Mouse (Mus musculus) cerebral cortex, adult 2 months (tissue): Measurements from ENCODE around the gene Mettl16.

Source experiments
- WGBS: fragments of 180-500 bp; shearing (Covaris S2); methylation state at CpG from one replicate; pipeline ENCODE4 v1.1.7; 2018; 5-methylcytosine and 5-hydroxymethylcytosine counted together

Gene Mettl16

DNA sequence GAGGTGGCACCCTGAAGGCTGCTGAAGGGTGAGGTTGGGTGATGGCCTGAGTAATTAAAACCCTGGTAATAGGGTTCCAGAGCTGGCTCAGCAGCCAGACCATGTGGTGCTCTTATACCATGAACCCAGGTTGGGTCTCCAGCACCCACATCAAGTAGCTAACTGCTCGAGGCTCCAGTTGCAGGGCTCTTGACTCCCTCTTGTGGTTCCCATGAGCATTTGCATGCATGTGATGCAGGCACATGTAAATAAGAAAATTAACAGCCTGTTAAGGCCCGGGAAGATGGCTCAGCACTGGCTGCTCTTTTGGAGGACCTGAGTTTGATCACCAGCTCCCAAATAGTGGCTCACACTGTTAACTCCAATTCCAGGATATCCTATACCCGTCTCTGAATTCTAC, 75.2 kb downstream of the Mettl16 start:
- WGBS = 58% methylated on average over 3 of the region's 3 CpGs

DNA sequence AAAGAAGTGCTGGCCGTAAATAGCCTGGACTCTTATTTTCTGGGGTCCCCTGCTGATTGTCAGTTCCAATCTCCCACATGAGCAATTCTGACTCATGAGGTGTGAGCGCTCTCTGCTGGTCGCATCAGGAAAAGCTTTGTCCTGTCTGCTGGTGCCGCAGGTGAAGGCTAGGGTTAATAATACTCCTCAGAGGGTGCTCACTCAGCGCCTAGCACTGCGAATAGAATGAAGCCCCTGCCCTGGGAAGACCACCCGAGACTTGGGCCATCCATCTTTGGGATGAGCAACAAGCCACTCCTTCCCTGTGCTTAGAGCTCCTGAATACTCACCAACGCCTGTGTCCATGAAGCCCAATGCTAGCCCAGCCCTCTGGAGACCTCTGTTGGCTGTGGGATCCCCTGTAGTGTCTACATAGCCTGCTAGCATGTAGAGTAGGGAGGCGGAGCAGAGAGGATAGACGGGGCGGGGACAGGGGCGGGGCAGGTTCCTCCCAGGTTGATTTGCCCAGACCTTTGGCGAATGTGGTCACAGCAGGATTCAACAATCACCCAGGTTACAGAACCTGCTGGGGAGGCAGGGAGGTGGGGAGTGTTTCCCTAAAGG, 77.4 kb downstream of the Mettl16 start:
- WGBS = 8% methylated on average over 13 of the region's 13 CpGs

DNA sequence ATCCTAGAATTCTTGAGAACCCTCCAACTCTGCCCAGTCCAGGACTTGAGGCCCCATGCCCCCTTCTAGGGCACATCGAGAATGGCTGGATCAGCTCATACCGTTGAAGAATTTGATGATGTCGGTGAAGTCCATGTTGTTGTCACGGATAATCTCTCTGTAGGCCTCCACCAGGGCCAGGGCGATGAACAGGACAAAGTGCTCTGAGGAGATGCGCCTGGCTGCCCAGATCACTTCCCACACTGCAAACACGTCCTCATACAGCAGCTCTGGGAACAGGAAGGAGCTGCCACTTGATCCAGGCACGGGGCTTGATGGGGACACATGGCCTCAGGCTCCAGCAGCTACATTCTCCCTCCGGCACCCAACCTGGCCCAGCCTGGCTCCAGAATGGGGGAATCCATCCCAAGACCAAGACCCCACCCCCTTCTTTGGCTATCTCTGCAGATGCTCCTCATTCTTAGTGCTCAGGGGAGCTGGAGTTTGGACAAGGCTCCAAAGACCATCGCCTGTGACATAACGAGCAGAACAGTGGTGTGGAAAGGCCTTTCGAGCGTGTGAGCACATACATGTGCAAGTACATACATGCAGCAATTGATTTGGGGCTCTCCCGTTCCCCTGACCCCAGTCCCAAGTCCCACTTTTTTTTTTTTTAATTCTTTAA, 80.5 kb downstream of the Mettl16 start:
- 75% methylated on average over 14 of the region's 14 CpGs for WGBS

DNA sequence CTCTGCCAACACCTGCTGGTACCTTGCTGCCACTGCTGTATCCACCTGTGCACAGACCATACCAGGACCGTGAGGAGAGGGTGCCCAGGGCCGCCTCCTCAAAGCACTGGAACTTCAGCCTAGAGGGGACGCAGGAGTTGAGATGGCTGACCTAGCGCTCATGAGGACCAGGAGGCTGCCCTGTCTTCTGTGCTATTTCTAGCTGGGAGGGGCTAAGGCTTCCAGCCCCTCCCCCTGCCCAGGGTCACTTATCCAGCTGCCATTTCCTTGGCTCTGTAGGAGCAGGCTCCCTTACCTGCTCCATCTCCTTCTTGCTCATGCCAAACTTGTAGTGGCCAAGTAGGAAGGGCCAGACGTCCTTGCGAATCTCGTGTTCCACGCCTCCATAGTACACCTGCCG, 87.1 kb downstream of the Mettl16 start:
- 90% methylated on average over 9 of the region's 9 CpGs for whole genome bisulfite sequencing

DNA sequence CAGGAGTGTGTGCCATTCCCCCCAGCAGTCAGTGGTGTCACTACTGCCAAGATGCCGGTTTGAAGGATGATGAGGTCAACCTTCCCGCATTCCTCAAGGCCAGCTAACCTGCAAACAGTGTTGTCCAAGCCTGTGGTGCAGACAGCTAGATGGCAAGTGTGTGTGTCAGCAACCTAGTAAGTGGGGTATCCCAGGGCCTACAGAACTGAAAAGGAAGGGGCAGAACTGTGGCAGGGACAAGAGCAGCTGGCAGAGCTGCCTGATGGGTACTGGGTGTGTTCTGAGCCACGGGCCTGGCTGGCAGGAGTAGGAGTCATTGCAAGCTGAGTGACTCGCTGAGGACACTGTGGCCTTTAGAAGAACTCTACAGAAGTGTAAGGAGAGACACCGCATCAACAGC, 91.5 kb downstream of the Mettl16 start:
- 78% methylated on average over 5 of the region's 5 CpGs for WGBS

DNA sequence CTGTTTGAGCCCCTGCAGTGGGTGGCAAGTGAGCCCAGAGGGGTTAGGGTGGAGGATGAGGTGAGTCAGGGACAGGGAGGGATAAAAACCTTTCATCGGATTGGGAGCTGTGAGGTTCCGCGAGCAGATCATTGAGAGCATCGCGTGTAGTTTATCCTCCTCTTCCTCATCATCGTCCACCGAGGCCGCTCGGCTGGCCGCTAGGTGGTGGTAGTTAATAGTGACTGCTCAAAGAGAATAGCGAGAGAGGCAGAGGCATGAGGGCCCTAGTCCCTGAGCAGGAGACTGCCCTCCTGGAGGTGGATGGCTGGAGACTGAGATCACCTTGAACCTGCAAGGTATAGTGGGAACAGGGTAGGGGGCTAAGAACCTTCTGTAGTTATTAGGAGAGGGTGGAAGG, 92.8 kb downstream of the Mettl16 start:
- 36% methylated on average over 11 of the region's 11 CpGs for WGBS

DNA sequence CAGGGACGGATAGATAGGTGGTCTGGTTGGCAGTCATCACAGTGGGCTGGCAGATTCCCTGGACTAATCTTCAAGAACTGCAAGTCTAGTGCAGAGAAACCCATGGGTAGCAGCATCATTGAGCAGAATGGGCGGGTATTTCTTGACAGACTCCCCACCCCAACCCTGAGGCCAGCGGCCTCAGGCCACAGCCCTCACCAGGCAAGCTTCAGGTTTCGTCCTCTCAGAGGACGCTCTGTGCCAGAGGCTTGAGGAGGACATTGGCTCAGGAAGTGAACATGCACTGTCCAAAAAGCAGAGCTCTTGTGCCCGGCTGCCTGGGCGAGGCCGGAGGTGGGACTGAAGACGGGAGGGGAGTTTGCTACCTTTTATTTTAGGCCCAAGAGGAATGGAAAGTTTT, 93.8 kb downstream of the Mettl16 start:
- 91% methylated on average over 9 of the region's 9 CpGs for WGBS

DNA sequence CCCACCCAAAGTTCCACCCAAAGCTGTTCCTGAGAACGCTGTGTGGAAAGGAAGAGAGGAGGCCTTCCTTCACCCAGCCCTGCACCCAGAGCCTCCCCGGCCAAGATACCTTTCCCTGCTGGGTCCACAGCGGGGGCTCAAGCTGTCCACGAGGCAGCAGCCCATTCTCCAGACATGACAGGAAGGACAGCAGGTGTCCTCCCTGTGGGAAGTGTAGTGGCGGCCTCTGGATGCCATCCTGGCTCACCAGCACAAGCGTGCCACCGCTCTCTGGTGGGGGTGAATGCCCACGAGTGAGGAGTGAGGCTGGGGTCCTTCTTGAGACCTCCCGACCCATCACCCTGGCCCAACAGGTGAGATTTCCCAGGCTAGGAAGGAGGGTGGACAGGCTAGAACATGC, 94.6 kb downstream of the Mettl16 start:
- 81% methylated on average over 9 of the region's 9 CpGs for WGBS

DNA sequence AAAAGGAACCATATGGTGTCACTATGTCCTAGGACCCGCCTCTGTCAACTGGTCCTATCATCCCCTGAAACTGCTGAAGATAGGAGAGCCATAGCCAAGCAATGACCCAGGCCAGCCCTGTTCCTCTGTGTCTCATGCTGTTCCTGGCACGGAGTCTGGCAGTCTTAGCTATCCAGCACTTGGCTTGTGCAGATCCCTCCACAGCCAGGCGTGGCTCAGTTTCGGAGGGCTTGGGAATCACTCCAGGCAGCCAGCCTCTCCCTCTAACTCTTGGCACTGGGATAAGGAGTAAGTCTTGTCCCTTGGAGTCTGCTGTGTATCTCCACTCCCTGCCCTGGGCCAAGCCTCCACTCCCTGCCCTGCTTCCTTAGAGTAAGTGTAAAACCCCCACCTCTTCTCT, 96.0 kb downstream of the Mettl16 start:
- 41% methylated on average over 4 of the region's 4 CpGs for WGBS

DNA sequence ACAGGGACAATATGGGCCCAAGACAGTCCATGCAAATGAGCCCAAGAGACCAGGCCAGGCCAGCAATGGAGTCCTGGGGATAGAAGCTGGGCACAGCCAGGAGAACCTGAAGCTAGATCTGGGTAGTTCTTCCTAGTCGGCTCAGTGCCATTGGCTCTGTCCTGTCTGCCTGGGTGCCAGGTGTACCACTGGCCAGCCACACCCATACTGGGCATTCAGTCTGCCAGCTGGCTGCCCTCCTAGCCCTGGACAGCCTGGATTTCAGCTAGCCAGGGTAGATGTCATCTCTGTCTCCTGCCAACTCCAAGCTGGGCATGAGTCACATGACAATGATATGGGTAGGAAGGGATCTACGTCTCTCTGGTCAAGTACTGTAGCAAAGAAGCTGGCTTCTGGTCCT, 96.6 kb downstream of the Mettl16 start:
- 59% methylated on average over 2 of the region's 2 CpGs for WGBS

DNA sequence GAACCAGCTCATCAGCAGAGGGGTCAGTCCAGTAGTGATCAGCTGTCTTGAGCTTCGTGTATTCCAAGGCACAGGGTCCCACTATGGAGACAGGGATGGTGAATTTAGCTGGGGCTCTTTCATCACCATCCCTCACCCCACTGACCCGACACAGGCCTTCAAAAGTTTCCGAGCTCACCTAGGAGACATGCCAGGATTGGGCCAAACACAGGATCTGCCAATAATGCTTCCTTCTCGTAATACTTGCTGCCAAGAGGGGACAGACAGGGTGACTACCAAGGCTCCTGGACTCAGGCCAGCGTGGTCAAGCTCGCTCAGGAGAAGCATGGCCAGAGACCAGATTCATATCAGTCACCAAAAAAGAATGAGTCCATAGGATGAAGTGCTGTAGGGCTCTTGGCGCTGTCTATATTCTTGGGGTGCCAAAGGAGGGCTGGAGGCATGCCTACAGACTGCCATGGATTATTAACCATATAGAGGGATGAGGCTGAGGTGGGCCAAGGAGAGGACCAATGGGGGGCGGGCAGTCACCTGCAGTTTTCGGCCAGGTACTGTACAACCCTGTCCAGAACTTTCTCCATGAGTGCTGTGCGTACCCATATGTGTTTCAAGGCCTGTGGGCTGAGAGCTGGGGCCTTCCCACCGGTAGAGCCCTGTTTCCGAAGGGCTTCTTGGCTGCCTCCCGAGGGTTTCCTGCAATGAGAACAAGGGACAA, 97.6 kb downstream of the Mettl16 start:
- 85% methylated on average over 13 of the region's 13 CpGs for WGBS

DNA sequence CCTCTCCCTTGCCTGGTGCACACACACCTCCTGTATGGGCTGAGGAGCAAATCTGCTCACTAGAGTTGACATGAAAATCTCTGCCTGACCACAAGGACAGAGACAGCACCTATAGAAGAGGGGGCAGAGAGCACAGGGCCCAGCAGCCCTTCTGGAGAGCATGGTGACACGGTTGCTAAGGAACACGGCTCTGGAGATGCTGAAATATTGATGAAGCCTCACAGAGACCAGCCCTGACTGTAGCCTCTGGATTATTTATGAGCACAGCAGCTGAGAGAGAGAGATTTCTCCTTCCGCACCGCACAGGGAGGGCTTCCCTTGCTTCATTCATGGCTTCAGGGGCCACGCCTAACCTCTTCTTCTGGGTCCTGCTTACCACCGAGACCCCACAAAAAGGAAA, 99.0 kb downstream of the Mettl16 start:
- 84% methylated on average over 6 of the region's 6 CpGs for WGBS

DNA sequence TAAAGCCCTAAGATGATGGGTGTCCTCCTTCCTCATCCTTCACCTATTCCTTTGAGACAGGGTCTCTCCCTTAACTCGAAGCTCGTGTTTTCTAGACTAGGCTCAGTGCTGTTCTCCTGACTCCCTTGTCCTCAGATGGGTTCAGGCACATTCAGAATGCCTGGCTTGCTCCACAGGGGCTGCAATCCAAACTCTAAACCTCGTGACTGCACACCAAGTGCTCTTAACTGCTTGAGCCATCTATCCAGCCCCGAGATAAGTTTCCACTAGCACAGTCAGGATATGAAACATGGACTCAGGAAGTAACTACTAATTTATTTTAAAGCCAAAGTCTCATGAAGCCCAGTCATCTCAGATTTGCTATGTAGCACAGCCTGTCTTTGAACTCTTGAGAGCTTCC, 99.9 kb downstream of the Mettl16 start:
- WGBS = 58% methylated on average over 4 of the region's 4 CpGs

DNA sequence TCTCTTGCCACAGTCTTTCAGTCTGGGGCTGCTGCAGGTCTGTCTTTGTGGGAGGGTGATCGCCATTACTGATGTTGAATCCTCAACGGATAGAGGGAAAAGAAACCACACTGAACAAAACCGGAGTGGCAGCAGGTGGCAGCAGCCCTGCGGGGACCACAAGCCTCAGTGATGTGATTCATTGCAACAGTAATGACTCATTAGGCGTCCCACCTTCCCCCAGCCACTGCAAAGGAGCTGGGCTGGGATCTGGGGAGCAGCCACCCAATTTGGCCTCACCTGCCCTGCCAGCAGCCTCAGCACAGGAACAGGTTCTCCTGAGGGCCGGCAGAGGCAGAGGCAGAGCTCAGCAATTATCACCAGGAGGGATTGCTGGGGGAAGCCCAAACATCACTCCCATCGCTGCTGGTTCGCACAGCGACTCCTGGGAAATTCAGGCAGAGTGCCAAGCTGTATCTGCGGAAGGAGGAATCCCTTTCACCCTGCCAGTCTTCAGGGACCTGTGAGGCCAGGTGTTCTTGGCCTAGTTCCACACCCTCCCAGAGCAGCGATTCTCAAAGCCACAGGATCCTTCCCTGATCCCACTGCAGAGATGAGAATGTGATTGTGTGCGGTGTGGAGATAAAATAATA, 100.5 kb downstream of the Mettl16 start:
- WGBS = 21% methylated on average over 12 of the region's 12 CpGs

DNA sequence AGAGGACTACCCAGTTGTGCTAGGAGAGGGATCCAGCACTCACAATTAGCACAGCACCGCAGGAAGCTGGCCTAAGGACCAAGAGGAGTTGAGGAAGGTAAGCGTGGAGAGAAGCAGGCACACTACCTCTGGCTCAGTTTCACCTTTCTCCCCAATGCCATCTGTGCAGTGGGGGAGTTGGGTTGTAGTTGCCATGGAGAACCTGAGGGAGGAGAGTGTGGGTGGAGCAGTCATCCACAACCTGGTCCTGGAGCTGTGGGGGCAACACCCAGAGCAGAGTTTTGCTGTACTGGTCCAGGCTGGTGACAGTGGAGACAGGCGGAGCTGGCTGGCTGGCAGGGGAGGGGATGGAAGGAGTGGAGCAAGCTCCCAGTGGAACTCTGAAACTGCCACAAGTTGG, 104.0 kb downstream of the Mettl16 start:
- WGBS = 43% methylated on average over 3 of the region's 3 CpGs

DNA sequence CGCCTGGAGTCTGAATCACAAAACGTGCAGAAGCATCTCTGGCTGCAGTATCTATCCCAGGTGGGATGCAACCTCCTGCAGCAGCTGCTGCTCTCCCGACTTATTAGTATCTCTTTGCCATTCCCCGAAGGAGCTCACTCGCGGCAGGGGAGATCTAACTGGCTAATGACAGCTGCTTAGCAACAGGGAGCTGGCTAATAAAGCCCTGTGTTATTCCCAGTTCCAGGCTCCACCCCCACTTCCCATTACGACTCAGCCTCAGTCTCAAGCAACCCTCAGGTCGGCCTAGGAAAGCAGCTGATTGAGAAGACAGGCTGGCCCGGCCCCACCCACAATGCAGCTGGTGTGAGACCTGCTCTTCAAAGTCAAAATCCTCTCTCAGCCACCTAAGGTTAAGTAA, 106.2 kb downstream of the Mettl16 start:
- WGBS = 5% methylated on average over 9 of the region's 9 CpGs
